In genomic region chr4:91379559-91379958, GRCm38 (mm10) we compare ENCODE assay signal across 8 mouse cellular contexts. TPM values are rescaled to one million over a fixed set of nuclear protein-coding genes. Genes with fewer than 3 reads are reported as not detected.
DNase-seq lines count a peak whose midpoint lies in the region; ATAC-seq and TF ChIP-seq lines count a peak whose summit lies in the region.

No protein-coding gene starts in this region.

- H3K27me3 ChIP-seq in forebrain, embryonic 12.5 days = peaks cover 14% of the 10 kb centered on the region; the same call in 1 of the 2 replicates
- peaks cover 31% of the 10 kb centered on the region for H3K27me3 ChIP-seq in limb, embryonic 14.5 days (ENCODE audit: control insufficient read depth, insufficient read depth, low read length)

- WGBS in forebrain, embryonic 12.5 days = under 1% methylated on average over 9 of the region's 9 CpGs
- 2% methylated on average over 9 of the region's 9 CpGs for WGBS in limb, embryonic 14.5 days

- no peak; the same call in 1 of the 2 replicates for TF ChIP-seq CTCF in layer of hippocampus, adult 2 months (conservative IDR thresholded peaks at IDR 0.05)

- H3K4me2 ChIP-seq in forebrain, embryonic 12.5 days = peak overlapping the region; percentile 71
- no peak overlapping the region for H3K4me2 ChIP-seq in limb, embryonic 14.5 days (replicated peaks; ENCODE audit: low read depth, low read length, severe bottlenecking)

- H3K4me1 ChIP-seq in forebrain, embryonic 12.5 days = peaks cover 25% of the 10 kb centered on the region
- peaks cover 6% of the 10 kb centered on the region; the same call in 1 of the 2 replicates for H3K4me1 ChIP-seq in limb, embryonic 14.5 days (ENCODE audit: control insufficient read depth, insufficient read depth, low read length)

- no peak for ATAC-seq in forebrain, embryonic 12.5 days (ENCODE audit: low FRiP score)
- ATAC-seq in limb, embryonic 14.5 days (ENCODE audit: low FRiP score, low read depth) = no peak

- no peak overlapping the region for H3K9ac ChIP-seq in forebrain, embryonic 12.5 days
- no peak overlapping the region for H3K9ac ChIP-seq in limb, embryonic 14.5 days (ENCODE audit: low read depth, low read length, severe bottlenecking)

- H3K4me3 ChIP-seq in forebrain, embryonic 12.5 days (replicated peaks) = no peak overlapping the region
- no peak overlapping the region for H3K4me3 ChIP-seq in limb, embryonic 14.5 days (replicated peaks; ENCODE audit: low read length)
- H3K4me3 ChIP-seq in layer of hippocampus, adult 2 months = no peak overlapping the region

- no peaks in the 10 kb centered on the region for H3K9me3 ChIP-seq in forebrain, embryonic 12.5 days
- H3K9me3 ChIP-seq in limb, embryonic 14.5 days (ENCODE audit: control insufficient read depth, low read length) = no peaks in the 10 kb centered on the region

- H3K27ac ChIP-seq in forebrain, embryonic 12.5 days = no peak overlapping the region
- H3K27ac ChIP-seq in limb, embryonic 14.5 days (replicated peaks; ENCODE audit: low read depth, low read length) = no peak overlapping the region
- H3K27ac ChIP-seq in layer of hippocampus, adult 2 months = no peak overlapping the region

- TF ChIP-seq POLR2A in limb, embryonic 14.5 days (IDR thresholded peaks at IDR 0.05; ENCODE audit: borderline replicate concordance, extremely low read depth, insufficient read depth, insufficient read length) = no peak

- peak; percentile 51 for DNase-seq in adrenal gland, postnatal 10 days
- DNase-seq in adrenal gland, adult 8-10 months = no peak
- DNase-seq in 3T3-L1 (ENCODE audit: low read depth, low spot score) = peak; percentile 73
- DNase-seq in limb, embryonic 14.5 days (ENCODE audit: low spot score) = peak; percentile 82
- DNase-seq in urinary bladder, postnatal 4 days (ENCODE audit: low spot score in 2 of 2) = no peak
- no peak for DNase-seq in layer of hippocampus, adult 2 months (ENCODE audit: low spot score in 2 of 2)
- no peak for DNase-seq in urinary bladder, postnatal 10 days (ENCODE audit: low spot score)

- H3K36me3 ChIP-seq in forebrain, embryonic 12.5 days (replicated peaks) = no peaks in the 10 kb centered on the region
- no peaks in the 10 kb centered on the region for H3K36me3 ChIP-seq in limb, embryonic 14.5 days (ENCODE audit: control insufficient read depth, insufficient read depth, low read length)

RNA-seq across cellular contexts. Expression of gene Elavl2, which starts 21.0 kb away (rescaled TPM):
- 10 to 100 TPM in 1 of 2 experiments, 1 to 10 TPM in 1; 7.0 to 15.3 TPM for total RNA-seq in adrenal gland, postnatal 10 days (2021)
- 1 to 10 TPM in 1 of 4 experiments, under 1 TPM in 3; 0.37 to 1.6 (median 0.68) TPM for total RNA-seq in adrenal gland, adult 8-10 months (2022)
- 94.7 and 103 TPM in 2 replicates for polyA plus RNA-seq in forebrain, embryonic 12.5 days (2016; fragmentation: Nextera tagmentation; extraction: Ambion mirVana)
- polyA plus RNA-seq in limb, embryonic 14.5 days (2012; rRNA removed) = 1.6 and 1.7 TPM in 2 replicates
- 2.0 and 2.3 TPM in 2 replicates for polyA plus RNA-seq in limb, embryonic 14.5 days (2014; fragmentation: Nextera tagmentation; extraction: Ambion mirVana)
- total RNA-seq in layer of hippocampus, adult 2 months (2021) = 100 to 1,000 TPM in 1 of 2 experiments, 10 to 100 TPM in 1; 89.2 to 108 TPM

Comparison
In these comparisons a context has a peak if more than half of its experiments do, and no peak if none do; other contexts are left out.
1. DNase-seq: peak in adrenal gland, postnatal 10 days (single experiment), 3T3-L1 (single experiment) and limb, embryonic 14.5 days (single experiment); none in adrenal gland, adult 8-10 months (single experiment), urinary bladder, postnatal 4 days (0 of 2), layer of hippocampus, adult 2 months (0 of 2) and urinary bladder, postnatal 10 days (single experiment).
2. RNA of gene Elavl2, which starts 21.0 kb away (total RNA-seq): 89.2 to 108 TPM in layer of hippocampus, adult 2 months; 7.0 to 15.3 TPM in adrenal gland, postnatal 10 days and 0.37 to 1.6 TPM in adrenal gland, adult 8-10 months; every median in the first group is over 4 times any median in the second.